Mouse (Mus musculus) thymus, adult 2 months (tissue): ENCODE measurements at regions not wholly inside any gene's neighbourhood (a gene's known extent, or its start where the extent isn't known, plus 50 kb on each side); places are given as distances from the start of the nearest gene placed in this dataset.

Source experiments
- CTCF ChIP-seq: fragments of 200-500 bp; IDR thresholded peaks from 2 replicates; pipeline ENCODE4 v1.5.1; 2012; ENCODE audit warnings: mild to moderate bottlenecking, control low read depth, low read length, moderate library complexity, borderline replicate concordance; ENCODE audit not compliant: control insufficient read depth, poor library complexity, insufficient read depth; ENCODE audit errors: extremely low read depth
- POLR2A ChIP-seq: fragments of 200-500 bp; IDR thresholded peaks from 2 replicates; pipeline ENCODE4 v1.6.1; 2012; ENCODE audit warnings: mild to moderate bottlenecking, low read length, control low read depth, moderate library complexity; ENCODE audit not compliant: control insufficient read depth, poor library complexity, insufficient read depth; ENCODE audit errors: extremely low read depth

GRCm38 (mm10) chr14:24754753-24755152 is 267.8 kb downstream of the Rps24 start:
- no peak for TF ChIP-seq CTCF
- no peak for TF ChIP-seq POLR2A
